Mouse (Mus musculus): ENCODE measurements around the gene Gli3. TPM values are rescaled to one million over a fixed set of nuclear protein-coding genes. Genes with fewer than 3 reads are reported as not detected.

Gene Gli3
- polyA plus RNA-seq, 1 experiment from 2014 or later: 0.29 TPM

- ATAC-seq (ENCODE audit: insufficient read depth): no peak
- Histone ChIP-seq H3K4me2 (no peak overlapping the region), H3K9me3 (replicated peaks) (no peaks in the 10 kb centered on the region), H3K27ac (replicated peaks) (no peak overlapping the region), H3K9ac (no peak overlapping the region), H3K27me3 (no peaks in the 10 kb centered on the region), H3K4me3 (replicated peaks) (no peak overlapping the region), H3K36me3 (replicated peaks) (no peaks in the 10 kb centered on the region), H3K4me1 (replicated peaks) (no peaks in the 10 kb centered on the region)
Measured at GRCm38 (mm10) chr13:15692465-15692809, 229.4 kb downstream of the Gli3 start.

DNA sequence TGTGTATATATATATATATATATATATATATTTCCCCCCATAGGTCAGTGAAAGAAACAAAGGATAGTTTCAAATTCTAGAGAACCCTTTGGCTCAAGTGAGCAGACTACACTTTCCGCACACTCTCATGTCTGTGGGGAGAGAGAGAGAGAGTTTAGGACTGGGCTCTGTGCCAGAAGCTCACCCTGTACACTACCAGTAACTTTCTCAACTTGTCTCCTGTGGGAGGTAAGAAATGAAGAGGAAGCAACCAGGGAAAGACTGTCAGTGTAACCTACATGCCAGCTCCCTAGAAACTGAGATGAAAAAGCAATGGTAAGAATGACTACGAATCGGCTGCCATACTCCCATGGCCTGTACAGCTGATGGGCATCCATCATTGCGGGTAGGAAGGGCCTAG lies 235.2 kb downstream of the Gli3 start:
- no peak overlapping the region for H3K9ac ChIP-seq
- WGBS (ENCODE audit: insufficient replicate concordance): 66% methylated on average over 4 of the region's 4 CpGs
- no peak overlapping the region for H3K4me2 ChIP-seq

DNA sequence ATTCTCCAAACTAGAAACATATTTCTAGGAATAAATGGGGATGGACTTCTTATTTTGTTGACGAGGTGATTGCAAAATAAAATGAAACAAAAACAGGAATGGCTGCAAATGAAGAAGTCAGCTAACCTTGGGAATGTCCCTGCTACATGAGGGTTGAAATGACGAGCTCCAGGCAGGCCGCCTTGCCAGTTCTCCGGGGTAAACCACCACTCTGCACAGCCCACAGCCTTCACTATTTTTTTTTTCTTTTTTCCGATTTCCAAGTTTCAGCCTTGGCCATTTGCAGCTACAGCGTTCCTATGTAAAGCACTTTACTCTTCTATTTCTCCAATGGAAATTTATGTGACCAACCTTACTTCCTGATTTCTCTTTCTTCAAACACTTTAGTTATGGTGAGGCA lies 236.1 kb downstream of the Gli3 start:
- WGBS (ENCODE audit: insufficient replicate concordance): 76% methylated on average over 6 of the region's 6 CpGs
- Histone ChIP-seq H3K27ac (replicated peaks) (no peak overlapping the region), H3K27me3 (no peaks in the 10 kb centered on the region), H3K4me2 (no peak overlapping the region), H3K9me3 (replicated peaks) (no peaks in the 10 kb centered on the region), H3K9ac (no peak overlapping the region), H3K36me3 (replicated peaks) (no peaks in the 10 kb centered on the region), H3K4me1 (replicated peaks) (no peaks in the 10 kb centered on the region), H3K4me3 (replicated peaks) (no peak overlapping the region)
- no peak for ATAC-seq (ENCODE audit: insufficient read depth)

More for the DNA sequence above, 235.2 kb downstream of the Gli3 start:
- H3K4me3 ChIP-seq (replicated peaks): no peak overlapping the region
- no peaks in the 10 kb centered on the region for H3K4me1 ChIP-seq (replicated peaks)
- H3K36me3 ChIP-seq (replicated peaks): no peaks in the 10 kb centered on the region
- ATAC-seq (ENCODE audit: insufficient read depth): no peak
- no peaks in the 10 kb centered on the region for H3K27me3 ChIP-seq
- no peak overlapping the region for H3K27ac ChIP-seq (replicated peaks)
- H3K9me3 ChIP-seq (replicated peaks): no peaks in the 10 kb centered on the region

GRCm38 (mm10) chr13:15704669-15705068 lies 241.6 kb downstream of the Gli3 start:
- no peak for ATAC-seq (ENCODE audit: insufficient read depth)
- Histone ChIP-seq H3K4me1 (replicated peaks) (no peaks in the 10 kb centered on the region), H3K4me3 (replicated peaks) (no peak overlapping the region), H3K36me3 (replicated peaks) (no peaks in the 10 kb centered on the region), H3K27ac (replicated peaks) (no peak overlapping the region), H3K9me3 (replicated peaks) (no peaks in the 10 kb centered on the region), H3K9ac (no peak overlapping the region), H3K4me2 (no peak overlapping the region), H3K27me3 (no peaks in the 10 kb centered on the region)
- 48% methylated on average over 8 of the region's 8 CpGs for WGBS (ENCODE audit: insufficient replicate concordance)

DNA sequence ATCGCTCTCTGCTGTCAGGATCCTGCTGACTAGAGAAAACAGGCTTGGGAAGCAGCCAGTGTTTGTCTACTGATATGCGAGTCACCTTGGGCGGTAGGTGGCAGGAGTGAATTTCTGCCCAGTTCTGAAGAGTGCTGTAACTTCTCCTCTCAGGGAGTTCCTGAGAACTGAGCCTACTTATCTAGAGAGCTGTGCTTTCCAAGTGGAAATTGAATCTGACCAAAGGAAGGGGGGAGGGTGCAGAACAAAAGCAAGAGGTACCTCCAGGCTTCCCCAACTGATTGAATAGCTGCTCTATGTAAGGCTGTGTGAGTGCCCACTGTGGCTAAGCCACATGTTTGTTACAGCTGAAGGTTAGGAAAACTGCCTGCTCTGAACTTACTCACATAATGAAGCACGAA lies 244.4 kb downstream of the Gli3 start:
- Histone ChIP-seq H3K4me3 (replicated peaks) (no peak overlapping the region), H3K36me3 (replicated peaks) (no peaks in the 10 kb centered on the region), H3K4me1 (replicated peaks) (no peaks in the 10 kb centered on the region), H3K9me3 (replicated peaks) (no peaks in the 10 kb centered on the region), H3K9ac (no peak overlapping the region), H3K27ac (replicated peaks) (no peak overlapping the region), H3K4me2 (no peak overlapping the region), H3K27me3 (no peaks in the 10 kb centered on the region)
- WGBS (ENCODE audit: insufficient replicate concordance): 51% methylated on average over 4 of the region's 4 CpGs
- ATAC-seq (ENCODE audit: insufficient read depth): no peak

GRCm38 (mm10) chr13:15713486-15713885 lies 250.5 kb downstream of the Gli3 start:
- no peak for ATAC-seq (ENCODE audit: insufficient read depth)
- H3K4me2 ChIP-seq: no peak overlapping the region
- H3K27ac ChIP-seq (replicated peaks): no peak overlapping the region
- no peaks in the 10 kb centered on the region for H3K27me3 ChIP-seq
- H3K36me3 ChIP-seq (replicated peaks): no peaks in the 10 kb centered on the region
- WGBS (ENCODE audit: insufficient replicate concordance): 63% methylated on average over 7 of the region's 7 CpGs
- H3K4me1 ChIP-seq (replicated peaks): no peaks in the 10 kb centered on the region
- no peak overlapping the region for H3K9ac ChIP-seq
- H3K9me3 ChIP-seq (replicated peaks): no peaks in the 10 kb centered on the region
- no peak overlapping the region for H3K4me3 ChIP-seq (replicated peaks)

DNA sequence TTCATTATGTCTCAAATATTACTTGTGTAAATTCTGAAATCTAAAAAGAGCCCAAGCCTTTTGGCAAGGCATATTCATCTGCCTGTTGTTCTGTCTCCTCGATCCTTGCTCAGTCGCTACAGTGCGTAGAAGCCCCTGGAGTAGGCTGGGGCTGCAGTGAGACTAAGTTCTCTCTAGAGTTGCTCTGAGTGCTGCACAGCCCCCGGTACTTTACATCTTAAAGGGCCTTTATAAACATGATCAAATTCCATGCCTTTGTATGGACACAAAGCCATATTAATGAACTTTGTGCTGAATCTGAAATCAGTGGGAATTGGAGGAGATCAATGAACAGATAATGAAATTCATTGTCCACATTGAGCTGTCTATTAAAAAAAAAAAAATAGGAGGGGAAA lies 251.3 kb downstream of the Gli3 start:
- WGBS (ENCODE audit: insufficient replicate concordance): 70% methylated on average over 4 of the region's 4 CpGs
- Histone ChIP-seq H3K27ac (replicated peaks) (no peak overlapping the region), H3K4me2 (no peak overlapping the region), H3K9me3 (replicated peaks) (no peaks in the 10 kb centered on the region), H3K9ac (no peak overlapping the region), H3K4me3 (replicated peaks) (no peak overlapping the region), H3K36me3 (replicated peaks) (no peaks in the 10 kb centered on the region), H3K27me3 (no peaks in the 10 kb centered on the region), H3K4me1 (replicated peaks) (no peaks in the 10 kb centered on the region)
- no peak for ATAC-seq (ENCODE audit: insufficient read depth)

- H3K9me3 ChIP-seq (replicated peaks): no peaks in the 10 kb centered on the region
- no peak for ATAC-seq (ENCODE audit: insufficient read depth)
- H3K36me3 ChIP-seq (replicated peaks): no peaks in the 10 kb centered on the region
- no peaks in the 10 kb centered on the region for H3K27me3 ChIP-seq
- no peaks in the 10 kb centered on the region for H3K4me1 ChIP-seq (replicated peaks)
- no peak overlapping the region for H3K4me3 ChIP-seq (replicated peaks)
- H3K27ac ChIP-seq (replicated peaks): no peak overlapping the region
- no peak overlapping the region for H3K4me2 ChIP-seq
- no peak overlapping the region for H3K9ac ChIP-seq
- WGBS (ENCODE audit: insufficient replicate concordance): 45% methylated on average over 8 of the region's 8 CpGs
Measured at GRCm38 (mm10) chr13:15714726-15715437, 251.8 kb downstream of the Gli3 start.

- H3K27ac ChIP-seq (replicated peaks): no peak overlapping the region
- no peak overlapping the region for H3K9ac ChIP-seq
- H3K4me1 ChIP-seq (replicated peaks): no peaks in the 10 kb centered on the region
- H3K4me3 ChIP-seq (replicated peaks): no peak overlapping the region
- ATAC-seq (ENCODE audit: insufficient read depth): no peak
- H3K36me3 ChIP-seq (replicated peaks): no peaks in the 10 kb centered on the region
- no peak overlapping the region for H3K4me2 ChIP-seq
- 42% methylated on average over 1 of the region's 1 CpGs for WGBS (ENCODE audit: insufficient replicate concordance)
- no peaks in the 10 kb centered on the region for H3K27me3 ChIP-seq
- no peaks in the 10 kb centered on the region for H3K9me3 ChIP-seq (replicated peaks)
Measured at GRCm38 (mm10) chr13:15721446-15721845, 258.4 kb downstream of the Gli3 start.

DNA sequence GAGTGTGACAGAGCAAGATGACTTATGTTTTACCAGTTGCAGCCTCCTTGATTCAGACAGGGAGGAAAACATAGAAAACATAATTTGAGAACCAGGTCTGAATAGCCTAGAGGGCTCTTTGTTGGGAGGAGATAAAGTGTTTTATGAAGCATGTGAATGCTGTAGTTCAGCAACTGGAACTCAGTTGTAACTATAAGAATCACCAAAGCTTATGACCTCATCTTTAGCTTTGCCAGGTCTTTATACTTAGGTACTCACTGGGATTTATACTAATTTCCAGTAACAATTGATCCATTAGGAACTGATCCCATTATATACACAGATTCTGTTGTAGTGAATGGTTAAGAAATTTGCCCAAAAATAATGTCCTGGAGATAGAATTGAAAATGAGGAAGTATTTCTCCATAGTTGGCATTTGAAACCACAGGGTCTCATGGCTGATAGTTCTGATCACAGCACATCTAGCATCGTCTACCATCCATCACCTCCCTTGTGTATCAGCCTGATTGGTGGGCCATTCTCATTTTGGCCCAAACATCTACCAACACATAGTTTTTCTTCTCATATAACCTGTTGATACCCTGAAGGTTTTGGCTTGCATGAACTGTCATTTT lies 259.8 kb downstream of the Gli3 start:
- Histone ChIP-seq H3K9ac (no peak overlapping the region), H3K4me2 (no peak overlapping the region), H3K4me1 (replicated peaks) (no peaks in the 10 kb centered on the region), H3K4me3 (replicated peaks) (no peak overlapping the region), H3K27me3 (no peaks in the 10 kb centered on the region), H3K27ac (replicated peaks) (no peak overlapping the region), H3K36me3 (replicated peaks) (no peaks in the 10 kb centered on the region), H3K9me3 (replicated peaks) (no peaks in the 10 kb centered on the region)
- no peak for ATAC-seq (ENCODE audit: insufficient read depth)
- 24% methylated on average over 1 of the region's 1 CpGs for WGBS (ENCODE audit: insufficient replicate concordance)

- H3K4me3 ChIP-seq (replicated peaks): no peak overlapping the region
- H3K27me3 ChIP-seq: no peaks in the 10 kb centered on the region
- no peak overlapping the region for H3K9ac ChIP-seq
- no peak for ATAC-seq (ENCODE audit: insufficient read depth)
- no peak overlapping the region for H3K27ac ChIP-seq (replicated peaks)
- WGBS (ENCODE audit: insufficient replicate concordance): 78% methylated on average over 10 of the region's 10 CpGs
- H3K4me2 ChIP-seq: no peak overlapping the region
- no peaks in the 10 kb centered on the region for H3K36me3 ChIP-seq (replicated peaks)
- no peaks in the 10 kb centered on the region for H3K4me1 ChIP-seq (replicated peaks)
- H3K9me3 ChIP-seq (replicated peaks): no peaks in the 10 kb centered on the region
Measured at GRCm38 (mm10) chr13:15724723-15725122, 261.7 kb downstream of the Gli3 start.

GRCm38 (mm10) chr13:15741771-15742170 lies 278.7 kb downstream of the Gli3 start:
- Histone ChIP-seq H3K27me3 (no peaks in the 10 kb centered on the region), H3K36me3 (replicated peaks) (no peaks in the 10 kb centered on the region), H3K27ac (replicated peaks) (no peak overlapping the region), H3K9ac (no peak overlapping the region), H3K4me1 (replicated peaks) (no peaks in the 10 kb centered on the region), H3K4me2 (no peak overlapping the region), H3K4me3 (replicated peaks) (no peak overlapping the region), H3K9me3 (replicated peaks) (no peaks in the 10 kb centered on the region)
- ATAC-seq (ENCODE audit: insufficient read depth): no peak
- WGBS (ENCODE audit: insufficient replicate concordance): 56% methylated on average over 1 of the region's 1 CpGs

Measured in liver, embryonic 15.5 days (tissue).